Mouse (Mus musculus): ENCODE results near the gene Usp7. TPM values are rescaled to one million over a fixed set of nuclear protein-coding genes. Genes with fewer than 3 reads are reported as not detected.

Usp7 gene
- polyA plus RNA-seq, 1 experiment from 2014 or later = 40.2 TPM

DNA sequence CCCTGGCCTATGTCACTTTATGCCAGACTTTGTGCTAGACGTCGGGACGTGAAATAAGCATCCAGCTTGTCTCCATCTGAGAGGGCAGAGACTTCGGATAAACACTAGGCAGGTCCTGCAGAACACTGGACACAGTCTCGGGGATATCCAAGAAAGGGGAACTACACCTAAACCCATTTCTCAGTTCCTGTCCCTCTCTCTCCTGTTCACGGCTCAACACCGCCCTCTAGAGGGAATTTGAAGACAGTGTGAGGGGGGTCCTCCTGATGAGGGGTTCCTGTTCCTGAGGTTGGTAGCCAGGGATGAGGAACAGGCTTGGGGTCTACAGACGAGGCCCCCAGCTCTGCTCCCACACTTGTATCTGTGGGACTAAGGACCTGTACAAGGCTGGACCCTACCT is 117.9 kb downstream of the Usp7 start:
- Histone ChIP-seq H3K27me3 (ENCODE audit: control insufficient read depth, insufficient read depth, low read length) (no peaks in the 10 kb centered on the region), H3K4me1 (ENCODE audit: control insufficient read depth, insufficient read depth, low read length) (no peaks in the 10 kb centered on the region; the same call in 1 of the 2 replicates), H3K36me3 (replicated peaks; ENCODE audit: control insufficient read depth, insufficient read depth, low read depth, low read length) (no peaks in the 10 kb centered on the region), H3K9me3 (replicated peaks; ENCODE audit: control insufficient read depth, low read length) (no peaks in the 10 kb centered on the region), H3K27ac (replicated peaks; ENCODE audit: low read depth, low read length) (no peak overlapping the region), H3K4me3 (ENCODE audit: low read depth, low read length) (no peak overlapping the region), H3K4me2 (ENCODE audit: low read depth, low read length) (no peak overlapping the region), H3K9ac (replicated peaks; ENCODE audit: low read length) (no peak overlapping the region)
- ATAC-seq (replicated peaks; ENCODE audit: insufficient number of reproducible peaks, low FRiP score, low TSS enrichment, low read depth) = no peak
- 3% methylated on average over 8 of the region's 8 CpGs for WGBS
- DNase-seq (ENCODE audit: low spot score) = peak; percentile 78

DNA sequence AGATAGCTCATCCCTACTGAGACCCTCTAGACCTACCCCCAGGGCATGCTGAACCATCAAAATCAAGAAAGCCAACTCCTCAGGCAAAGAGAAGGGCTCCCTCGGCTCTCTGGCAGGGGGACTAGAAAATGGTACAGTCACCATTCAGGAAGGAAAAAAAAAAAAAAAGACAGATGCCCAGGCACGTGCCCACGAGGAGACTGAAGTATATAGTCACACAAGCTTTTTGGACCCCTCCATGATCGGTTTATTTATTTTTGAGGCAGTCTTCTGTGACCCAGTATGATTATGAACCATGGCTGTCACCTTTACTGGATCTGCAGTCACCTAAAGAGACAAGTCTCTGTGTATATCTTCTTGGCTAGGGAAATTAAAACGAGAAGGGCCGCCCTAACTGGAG is 118.8 kb downstream of the Usp7 start:
- no peak overlapping the region for H3K9ac ChIP-seq (replicated peaks; ENCODE audit: low read length)
- no peak for ATAC-seq (replicated peaks; ENCODE audit: insufficient number of reproducible peaks, low FRiP score, low TSS enrichment, low read depth)
- no peaks in the 10 kb centered on the region for H3K36me3 ChIP-seq (replicated peaks; ENCODE audit: control insufficient read depth, insufficient read depth, low read depth, low read length)
- H3K27me3 ChIP-seq (ENCODE audit: control insufficient read depth, insufficient read depth, low read length) = no peaks in the 10 kb centered on the region
- no peaks in the 10 kb centered on the region for H3K9me3 ChIP-seq (replicated peaks; ENCODE audit: control insufficient read depth, low read length)
- H3K4me1 ChIP-seq (ENCODE audit: control insufficient read depth, insufficient read depth, low read length) = no peaks in the 10 kb centered on the region; the same call in 1 of the 2 replicates
- H3K4me3 ChIP-seq (ENCODE audit: low read depth, low read length) = no peak overlapping the region
- no peak overlapping the region for H3K4me2 ChIP-seq (ENCODE audit: low read depth, low read length)
- no peak overlapping the region for H3K27ac ChIP-seq (replicated peaks; ENCODE audit: low read depth, low read length)
- no peak for DNase-seq (ENCODE audit: low spot score)
- WGBS = 67% methylated on average over 6 of the region's 6 CpGs

GRCm38 (mm10) chr16:8672811-8673210 is 119.3 kb downstream of the Usp7 start:
- no peaks in the 10 kb centered on the region; the same call in 1 of the 2 replicates for H3K4me1 ChIP-seq (ENCODE audit: control insufficient read depth, insufficient read depth, low read length)
- no peak overlapping the region for H3K27ac ChIP-seq (replicated peaks; ENCODE audit: low read depth, low read length)
- no peak overlapping the region for H3K4me2 ChIP-seq (ENCODE audit: low read depth, low read length)

DNA sequence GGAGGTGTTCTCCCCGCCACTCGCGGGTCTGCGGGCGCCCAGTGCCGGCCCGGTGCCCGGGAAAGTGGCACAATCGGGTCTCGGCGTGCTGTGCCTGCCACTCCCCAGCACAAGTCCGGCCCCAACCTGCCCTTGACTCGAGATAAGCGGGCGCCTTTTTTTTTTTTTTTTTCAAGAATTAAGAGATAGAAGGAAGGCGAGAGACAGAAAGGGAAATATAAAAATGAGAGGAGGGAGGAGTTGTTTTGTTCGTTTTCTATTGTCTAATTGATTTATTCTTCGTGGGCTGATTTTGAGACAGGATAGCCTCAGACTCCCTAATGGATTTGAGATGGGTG is 119.8 kb downstream of the Usp7 start:
- H3K4me1 ChIP-seq (ENCODE audit: control insufficient read depth, insufficient read depth, low read length) = no peaks in the 10 kb centered on the region; the same call in 1 of the 2 replicates
- H3K36me3 ChIP-seq (replicated peaks; ENCODE audit: control insufficient read depth, insufficient read depth, low read depth, low read length) = no peaks in the 10 kb centered on the region

More at GRCm38 (mm10) chr16:8672811-8673210, 119.3 kb downstream of the Usp7 start:
- Histone ChIP-seq H3K9me3 (replicated peaks; ENCODE audit: control insufficient read depth, low read length) (no peaks in the 10 kb centered on the region), H3K36me3 (replicated peaks; ENCODE audit: control insufficient read depth, insufficient read depth, low read depth, low read length) (no peaks in the 10 kb centered on the region), H3K9ac (replicated peaks; ENCODE audit: low read length) (no peak overlapping the region), H3K27me3 (ENCODE audit: control insufficient read depth, insufficient read depth, low read length) (no peaks in the 10 kb centered on the region), H3K4me3 (ENCODE audit: low read depth, low read length) (no peak overlapping the region)
- ATAC-seq (replicated peaks; ENCODE audit: insufficient number of reproducible peaks, low FRiP score, low TSS enrichment, low read depth) (no peak), DNase-seq (ENCODE audit: low spot score) (no peak)

DNA sequence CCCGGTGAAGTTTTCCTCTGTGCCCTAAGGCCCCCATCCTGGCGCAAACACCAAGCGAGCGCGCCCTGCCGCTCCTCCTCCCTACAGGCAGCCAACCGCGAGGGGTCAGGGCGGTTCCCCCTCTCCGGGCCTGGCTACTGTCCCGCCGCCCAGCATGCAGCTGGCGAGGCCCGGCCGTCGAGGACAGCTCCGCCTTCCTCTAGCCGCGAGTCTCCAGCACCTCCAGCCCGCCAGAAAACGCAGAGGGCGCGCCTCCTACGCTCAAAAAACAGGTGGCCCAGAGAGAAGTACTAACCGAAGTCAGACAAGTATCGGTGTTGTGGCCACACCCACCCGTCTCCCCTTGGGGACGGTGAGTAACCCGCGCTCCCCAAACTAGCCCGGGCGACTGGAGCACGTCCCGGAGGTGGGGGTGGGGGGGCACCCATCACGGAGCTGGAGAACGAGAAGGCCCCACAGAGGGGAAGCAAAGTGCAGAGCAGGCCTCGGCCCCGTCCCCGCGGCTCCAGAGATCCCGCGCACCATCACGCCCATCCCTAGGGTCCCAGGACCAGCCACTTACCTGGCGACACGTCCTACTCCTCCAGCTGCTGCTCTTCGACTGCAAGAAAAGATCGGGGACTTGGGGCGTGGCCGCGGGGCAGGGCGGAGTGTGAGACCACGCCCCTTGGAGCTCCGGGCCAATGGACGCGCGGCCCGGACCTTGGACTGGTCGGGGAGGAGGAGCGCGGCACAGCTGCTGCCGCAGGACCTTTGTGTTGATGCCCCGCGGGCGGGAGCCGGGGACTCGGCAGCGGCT is 120.4 kb downstream of the Usp7 start, which contains the start of gene Carhsp1:
Gene Carhsp1, minus strand, starts transcription at position 605 of the 799 bp plus-strand sequence.
- under 1% methylated on average over 67 of the region's 67 CpGs for WGBS
- peak within 1 kb of the TSS; percentile 73 for H3K4me2 ChIP-seq (ENCODE audit: low read depth, low read length)
- DNase-seq (ENCODE audit: low spot score) (peak; percentile 96), ATAC-seq (replicated peaks; ENCODE audit: insufficient number of reproducible peaks, low FRiP score, low TSS enrichment, low read depth) (peak; percentile 85)
- no peaks in the 10 kb centered on the region; the same call in 1 of the 2 replicates for H3K4me1 ChIP-seq (ENCODE audit: control insufficient read depth, insufficient read depth, low read length)
- peak within 1 kb of the TSS; percentile 71 for H3K9ac ChIP-seq (replicated peaks; ENCODE audit: low read length)
- no peaks in the 10 kb centered on the region for H3K27me3 ChIP-seq (ENCODE audit: control insufficient read depth, insufficient read depth, low read length)
- peak within 1 kb of the TSS; percentile 61 for H3K4me3 ChIP-seq (ENCODE audit: low read depth, low read length)
- peak within 1 kb of the TSS; percentile 57 for H3K27ac ChIP-seq (replicated peaks; ENCODE audit: low read depth, low read length)
- no peaks in the 10 kb centered on the region for H3K9me3 ChIP-seq (replicated peaks; ENCODE audit: control insufficient read depth, low read length)
- no peaks in the 10 kb centered on the region for H3K36me3 ChIP-seq (replicated peaks; ENCODE audit: control insufficient read depth, insufficient read depth, low read depth, low read length)

More for the DNA sequence above, 119.8 kb downstream of the Usp7 start:
- no peaks in the 10 kb centered on the region for H3K27me3 ChIP-seq (ENCODE audit: control insufficient read depth, insufficient read depth, low read length)
- H3K27ac ChIP-seq (replicated peaks; ENCODE audit: low read depth, low read length) = no peak overlapping the region
- DNase-seq (ENCODE audit: low spot score) (no peak), ATAC-seq (replicated peaks; ENCODE audit: insufficient number of reproducible peaks, low FRiP score, low TSS enrichment, low read depth) (no peak)
- peak overlapping the region; percentile 50 for H3K9ac ChIP-seq (replicated peaks; ENCODE audit: low read length)
- peak overlapping the region; percentile 73 for H3K4me2 ChIP-seq (ENCODE audit: low read depth, low read length)
- H3K9me3 ChIP-seq (replicated peaks; ENCODE audit: control insufficient read depth, low read length) = no peaks in the 10 kb centered on the region
- 0% methylated on average over 18 of the region's 18 CpGs for WGBS
- H3K4me3 ChIP-seq (ENCODE audit: low read depth, low read length) = peak overlapping the region; percentile 61

GRCm38 (mm10) chr16:8670041-8671035 is 121.8 kb downstream of the Usp7 start:
- Histone ChIP-seq H3K4me1 (ENCODE audit: control insufficient read depth, insufficient read depth, low read length) (no peaks in the 10 kb centered on the region; the same call in 1 of the 2 replicates), H3K9me3 (replicated peaks; ENCODE audit: control insufficient read depth, low read length) (no peaks in the 10 kb centered on the region), H3K4me3 (ENCODE audit: low read depth, low read length) (peak overlapping the region; percentile 61), H3K27ac (replicated peaks; ENCODE audit: low read depth, low read length) (peak overlapping the region; percentile 59), H3K9ac (replicated peaks; ENCODE audit: low read length) (peak overlapping the region; percentile 71), H3K36me3 (replicated peaks; ENCODE audit: control insufficient read depth, insufficient read depth, low read depth, low read length) (no peaks in the 10 kb centered on the region), H3K4me2 (ENCODE audit: low read depth, low read length) (peak overlapping the region; percentile 73), H3K27me3 (ENCODE audit: control insufficient read depth, insufficient read depth, low read length) (no peaks in the 10 kb centered on the region)
- 5% methylated on average over 14 of the region's 15 CpGs for WGBS
- ATAC-seq (replicated peaks; ENCODE audit: insufficient number of reproducible peaks, low FRiP score, low TSS enrichment, low read depth) = peak; percentile 34
- DNase-seq (ENCODE audit: low spot score) = peak; percentile 62

DNA sequence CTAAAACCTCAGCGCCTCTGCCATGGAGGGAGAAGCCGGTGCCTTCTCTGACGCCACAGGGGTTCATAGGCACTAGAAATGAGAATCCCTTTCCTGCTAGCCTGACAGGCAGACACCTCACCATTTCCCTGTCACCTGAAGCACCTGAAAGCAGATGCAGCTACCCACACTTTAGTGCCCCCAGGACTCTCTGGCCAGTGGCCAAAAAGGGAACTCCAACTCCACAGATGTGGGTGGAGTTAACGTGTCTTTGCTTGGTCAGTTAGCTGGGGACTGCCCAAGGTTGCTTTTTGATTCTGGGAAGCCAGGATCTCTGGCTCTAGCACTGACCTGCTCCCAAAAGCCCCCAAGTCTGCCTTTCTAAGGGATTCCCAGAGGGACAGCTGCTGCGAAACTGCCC is 122.7 kb downstream of the Usp7 start:
- Histone ChIP-seq H3K27ac (replicated peaks; ENCODE audit: low read depth, low read length) (no peak overlapping the region), H3K4me1 (ENCODE audit: control insufficient read depth, insufficient read depth, low read length) (no peaks in the 10 kb centered on the region; the same call in 1 of the 2 replicates), H3K9ac (replicated peaks; ENCODE audit: low read length) (peak overlapping the region; percentile 71), H3K36me3 (replicated peaks; ENCODE audit: control insufficient read depth, insufficient read depth, low read depth, low read length) (no peaks in the 10 kb centered on the region), H3K9me3 (replicated peaks; ENCODE audit: control insufficient read depth, low read length) (no peaks in the 10 kb centered on the region), H3K4me2 (ENCODE audit: low read depth, low read length) (peak overlapping the region; percentile 73), H3K4me3 (ENCODE audit: low read depth, low read length) (peak overlapping the region; percentile 61), H3K27me3 (ENCODE audit: control insufficient read depth, insufficient read depth, low read length) (no peaks in the 10 kb centered on the region)
- WGBS = 59% methylated on average over 5 of the region's 5 CpGs
- ATAC-seq (replicated peaks; ENCODE audit: insufficient number of reproducible peaks, low FRiP score, low TSS enrichment, low read depth) = no peak
- peak; percentile 19 for DNase-seq (ENCODE audit: low spot score)

Measured in embryonic facial prominence, embryonic 11.5 days (tissue).